Mouse (Mus musculus) heart, embryonic 16.5 days (tissue): Measurements from ENCODE around the gene Tut1. TPM values are rescaled to one million over a fixed set of nuclear protein-coding genes. Genes with fewer than 3 reads are reported as not detected.

Experiments used
- ATAC-seq: fragments of 200-750 bp; cut with Nextera tagmentation; replicated peaks from 2 replicates; pipeline ENCODE4 v1.8.0; 2017; ENCODE audit warnings: moderate number of reproducible peaks; ENCODE audit not compliant: insufficient read depth, low FRiP score; ENCODE audit errors: extremely low read depth
- H3K27ac ChIP-seq: fragments of 300-500 bp; sonication (generic); 2 replicates; pipeline ENCODE4 v1.5.1; 2014; ENCODE audit warnings: mild to moderate bottlenecking, low read length, control low read depth, moderate library complexity
- H3K27me3 ChIP-seq: fragments of 300-500 bp; sonication (generic); 2 replicates; pipeline ENCODE4 v1.6.1; 2014; ENCODE audit warnings: low read length, mixed read lengths; ENCODE audit not compliant: control insufficient read depth, insufficient read depth
- H3K36me3 ChIP-seq: fragments of 300-500 bp; sonication (generic); 2 replicates; pipeline ENCODE4 v1.6.1; 2014; ENCODE audit not compliant: control insufficient read depth, insufficient read depth
- H3K4me1 ChIP-seq: fragments of 300-500 bp; sonication (generic); 2 replicates; pipeline ENCODE4 v1.6.1; 2014; ENCODE audit warnings: low read length, mixed read lengths; ENCODE audit not compliant: control insufficient read depth, insufficient read depth
- H3K4me2 ChIP-seq: fragments of 300-500 bp; sonication (generic); 2 replicates; pipeline ENCODE4 v1.6.1; 2014; ENCODE audit warnings: low read depth, mild to moderate bottlenecking, control low read depth, low read length
- H3K4me3 ChIP-seq: fragments of 300-500 bp; sonication (generic); 2 replicates; pipeline ENCODE4 v1.5.1; 2014; ENCODE audit warnings: mild to moderate bottlenecking, control low read depth, low read length
- H3K9ac ChIP-seq: fragments of 300-500 bp; sonication (generic); 2 replicates; pipeline ENCODE4 v1.6.1; 2014; ENCODE audit warnings: low read length, control low read depth
- H3K9me3 ChIP-seq: fragments of 300-500 bp; sonication (generic); replicated peaks from 2 replicates; pipeline ENCODE4 v1.6.1; 2016; ENCODE audit warnings: low read length; ENCODE audit not compliant: control insufficient read depth
- WGBS: fragments of 180-500 bp; shearing (Covaris S2); extraction: QIAGEN DNeasy Blood & Tissue Kit; methylation state at CpG from one replicate; pipeline ENCODE4 v1.1.7; 2014; 5-methylcytosine and 5-hydroxymethylcytosine counted together
- polyA plus RNA-seq: library from polyadenylated mRNA; unstranded; fragments of >200 nt; fragmentation: Nextera tagmentation; extraction: Ambion mirVana; gene quantifications from 2 replicates; pipeline ENCODE4 v1.2.1, GENCODE M21; 2015

Gene Tut1
- polyA plus RNA-seq, 1 experiment from 2014 or later = 18.4 TPM

DNA sequence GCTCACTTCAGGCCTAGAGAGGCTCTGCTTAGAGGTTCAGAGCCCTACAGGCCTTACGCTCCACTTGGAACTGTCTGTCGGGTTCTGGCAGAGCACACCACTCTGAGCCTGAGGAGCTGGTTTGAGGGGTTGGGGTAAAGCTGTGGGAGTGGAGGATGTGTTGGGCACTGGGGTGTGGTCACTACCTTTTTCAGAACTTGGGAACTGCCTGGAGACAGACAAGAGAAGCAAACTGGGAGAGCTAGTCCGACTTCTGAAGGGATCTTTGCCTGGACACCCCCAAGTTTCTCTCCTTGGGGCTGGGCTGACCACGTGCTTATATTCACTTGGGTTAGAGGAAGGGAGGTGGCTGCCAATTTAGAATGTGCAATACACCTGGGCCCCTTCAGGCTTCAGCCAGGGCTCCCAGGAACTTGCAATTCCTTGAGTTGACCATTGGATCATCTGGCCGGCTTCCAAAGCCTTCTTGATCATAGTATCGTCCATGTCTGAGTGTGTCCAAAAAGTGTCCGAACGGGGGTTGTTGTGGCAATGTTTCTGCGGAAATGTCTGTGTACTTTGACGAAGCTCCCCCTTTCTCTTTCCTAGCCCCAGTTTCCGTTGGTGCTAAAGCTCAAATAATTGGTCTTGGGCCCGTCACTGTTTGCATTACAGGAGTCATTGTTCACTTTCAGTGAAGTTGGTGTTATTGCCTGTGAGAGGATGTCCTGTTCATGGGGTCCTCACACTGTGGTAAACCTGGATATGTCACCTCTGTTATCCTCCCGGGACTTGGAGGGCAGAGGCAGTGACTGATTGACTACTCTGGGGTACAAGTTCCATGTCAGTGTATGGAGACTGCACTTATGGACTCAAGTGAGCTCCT, 38.5 kb downstream of the Tut1 start:
- ATAC-seq = no peak
- WGBS = 53% methylated on average over 13 of the region's 13 CpGs
- Histone ChIP-seq H3K36me3 (no peaks in the 10 kb centered on the region), H3K4me3 (peak overlapping the region; percentile 89), H3K27ac (peak overlapping the region; percentile 99), H3K9ac (peak overlapping the region; percentile 97), H3K4me2 (peak overlapping the region; percentile 82), H3K27me3 (no peaks in the 10 kb centered on the region), H3K4me1 (peaks cover 77% of the 10 kb centered on the region), H3K9me3 (no peaks in the 10 kb centered on the region)

DNA sequence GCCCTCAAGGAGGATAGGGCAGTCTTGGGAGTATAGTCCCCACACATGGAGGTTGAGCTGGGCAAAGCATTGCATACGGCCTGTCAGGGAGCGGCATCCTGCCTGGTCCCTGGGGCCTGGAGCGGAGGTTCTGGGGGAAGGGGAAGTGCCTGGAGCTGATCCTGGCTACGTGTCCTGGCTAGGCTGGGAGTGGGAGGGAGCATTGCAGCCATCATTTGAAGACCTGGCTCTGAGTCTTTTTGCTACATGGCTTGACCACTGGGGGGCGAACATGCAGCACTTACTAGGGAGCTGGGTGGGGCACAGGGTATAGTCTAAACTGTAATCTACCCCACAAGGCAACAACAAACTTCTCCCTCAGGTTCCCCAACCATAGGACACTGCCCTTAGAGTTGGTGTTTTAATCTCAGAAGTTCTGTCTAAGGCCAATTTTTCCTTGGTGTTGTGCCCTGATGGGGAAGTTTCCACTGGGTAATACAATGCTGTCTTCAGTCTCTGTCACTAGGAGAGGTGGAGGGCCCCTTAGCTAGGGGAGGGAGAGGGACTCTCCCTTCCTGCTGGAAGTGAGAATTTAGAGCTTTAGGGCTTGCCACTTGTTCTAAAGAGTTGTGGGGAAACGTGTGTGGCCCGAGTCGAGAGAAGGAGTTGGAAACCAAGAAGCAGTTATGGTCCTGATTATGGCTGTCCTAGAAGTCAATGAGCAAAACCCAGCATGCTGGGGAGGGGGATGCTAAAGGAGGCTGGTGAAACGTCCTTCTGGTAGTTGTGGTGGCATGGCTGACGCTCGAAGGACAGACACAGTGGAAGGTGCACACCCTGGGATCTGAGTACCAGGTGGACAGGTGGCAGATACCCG, 39.4 kb downstream of the Tut1 start:
- peaks cover 77% of the 10 kb centered on the region for H3K4me1 ChIP-seq
- no peaks in the 10 kb centered on the region for H3K36me3 ChIP-seq
- H3K27me3 ChIP-seq = no peaks in the 10 kb centered on the region
- H3K9ac ChIP-seq = peak overlapping the region; percentile 97
- 31% methylated on average over 12 of the region's 12 CpGs for WGBS
- H3K27ac ChIP-seq = peak overlapping the region; percentile 99
- peak overlapping the region; percentile 89 for H3K4me3 ChIP-seq
- peak overlapping the region; percentile 82 for H3K4me2 ChIP-seq
- ATAC-seq = peak; percentile 21
- no peaks in the 10 kb centered on the region for H3K9me3 ChIP-seq

DNA sequence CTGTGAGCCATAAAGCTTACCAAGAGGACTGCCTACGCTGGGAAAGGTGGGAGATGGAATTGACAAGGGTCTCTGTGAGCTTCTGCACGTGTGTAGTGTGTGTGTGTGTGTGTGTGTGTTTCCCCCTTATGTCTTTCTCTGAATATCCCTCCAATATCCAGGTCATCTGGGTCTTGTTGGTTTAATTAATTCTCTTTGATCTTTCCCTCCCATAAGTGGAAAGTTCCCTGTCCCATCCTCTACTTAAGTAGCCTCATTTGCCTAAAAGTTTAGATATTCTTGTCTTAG, 39.9 kb downstream of the Tut1 start:
- Histone ChIP-seq H3K4me3 (peak overlapping the region; percentile 20; the same call in 1 of the 2 replicates), H3K27ac (peak overlapping the region; percentile 99), H3K9me3 (no peaks in the 10 kb centered on the region), H3K36me3 (no peaks in the 10 kb centered on the region), H3K27me3 (no peaks in the 10 kb centered on the region), H3K4me1 (peaks cover 77% of the 10 kb centered on the region), H3K9ac (peak overlapping the region; percentile 51), H3K4me2 (peak overlapping the region; percentile 82)
- ATAC-seq = no peak
- 65% methylated on average over 2 of the region's 2 CpGs for WGBS

DNA sequence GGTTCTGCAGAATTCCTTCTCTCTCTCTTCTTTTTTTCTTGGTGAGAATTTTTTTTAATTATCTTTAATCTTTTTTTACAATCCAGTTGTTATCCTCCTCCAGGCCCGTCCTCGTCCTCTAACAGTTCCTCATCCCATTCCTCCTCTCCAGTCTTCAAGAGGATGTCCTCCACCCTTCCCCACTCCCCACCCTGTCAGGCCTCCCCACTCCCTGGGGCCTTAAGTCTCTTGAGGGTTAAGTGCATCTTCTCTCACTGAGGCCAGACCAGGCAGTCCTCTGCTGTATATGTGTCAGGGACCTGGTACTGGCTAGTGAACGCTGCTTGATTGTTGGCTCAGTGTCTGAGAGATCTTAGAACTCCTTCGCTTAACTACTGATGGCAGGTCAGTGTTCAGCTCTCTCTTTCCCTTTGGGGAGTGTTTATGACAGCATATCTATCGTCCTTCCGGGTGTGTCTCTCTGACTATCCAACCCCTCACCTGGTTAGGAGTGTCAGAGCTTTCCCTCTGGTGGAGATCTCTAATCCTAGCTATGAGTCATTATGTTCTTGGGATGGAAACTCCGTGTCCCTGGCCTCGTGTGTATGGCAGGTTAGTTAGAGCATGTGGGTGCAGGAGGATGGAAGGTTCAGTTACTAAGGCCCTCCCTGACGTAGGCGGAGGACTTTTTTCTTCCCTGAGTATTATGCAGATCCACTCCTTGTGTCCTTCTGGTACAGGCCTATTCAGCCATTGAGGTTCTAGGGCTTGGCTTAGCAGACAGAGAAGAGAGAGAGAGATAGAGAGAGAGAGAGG, 41.4 kb downstream of the Tut1 start:
- 0 out of 2 replicates have a peak overlapping the region, but pooled peaks have one; percentile 16 for H3K9ac ChIP-seq
- 70% methylated on average over 10 of the region's 10 CpGs for WGBS
- H3K27me3 ChIP-seq = no peaks in the 10 kb centered on the region
- H3K36me3 ChIP-seq = peaks cover 4% of the 10 kb centered on the region; the same call in 1 of the 2 replicates
- no peak overlapping the region for H3K4me2 ChIP-seq
- H3K4me1 ChIP-seq = peaks cover 81% of the 10 kb centered on the region
- ATAC-seq = no peak
- no peak overlapping the region for H3K27ac ChIP-seq
- no peak overlapping the region for H3K4me3 ChIP-seq
- H3K9me3 ChIP-seq = no peaks in the 10 kb centered on the region

DNA sequence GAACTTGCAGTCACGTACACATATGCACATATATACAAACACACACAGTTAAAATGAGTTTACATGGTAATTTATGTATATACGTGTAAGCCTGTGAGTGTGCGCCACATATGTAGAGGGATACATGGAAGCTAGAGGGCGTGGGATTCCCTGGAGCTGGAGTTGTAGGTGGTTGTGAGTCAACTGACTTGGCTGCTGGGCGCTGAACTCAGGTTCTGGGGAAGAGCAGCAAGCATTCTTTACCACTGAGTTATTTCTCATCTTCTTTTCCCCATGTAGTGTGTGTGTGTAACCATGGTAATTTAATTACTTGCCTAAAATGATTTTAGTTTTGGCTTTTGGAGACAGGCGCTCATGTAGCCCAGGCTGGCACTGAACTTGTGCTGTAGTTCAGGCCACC, 43.0 kb downstream of the Tut1 start:
- WGBS = 90% methylated on average over 6 of the region's 6 CpGs
- 0 out of 2 replicates have a peak overlapping the region, but pooled peaks have one; percentile 9 for H3K27ac ChIP-seq
- no peak overlapping the region for H3K9ac ChIP-seq
- no peaks in the 10 kb centered on the region for H3K9me3 ChIP-seq
- no peaks in the 10 kb centered on the region for H3K27me3 ChIP-seq
- peaks cover 18% of the 10 kb centered on the region for H3K36me3 ChIP-seq
- ATAC-seq = no peak
- peaks cover 72% of the 10 kb centered on the region for H3K4me1 ChIP-seq
- no peak overlapping the region for H3K4me3 ChIP-seq
- no peak overlapping the region for H3K4me2 ChIP-seq

DNA sequence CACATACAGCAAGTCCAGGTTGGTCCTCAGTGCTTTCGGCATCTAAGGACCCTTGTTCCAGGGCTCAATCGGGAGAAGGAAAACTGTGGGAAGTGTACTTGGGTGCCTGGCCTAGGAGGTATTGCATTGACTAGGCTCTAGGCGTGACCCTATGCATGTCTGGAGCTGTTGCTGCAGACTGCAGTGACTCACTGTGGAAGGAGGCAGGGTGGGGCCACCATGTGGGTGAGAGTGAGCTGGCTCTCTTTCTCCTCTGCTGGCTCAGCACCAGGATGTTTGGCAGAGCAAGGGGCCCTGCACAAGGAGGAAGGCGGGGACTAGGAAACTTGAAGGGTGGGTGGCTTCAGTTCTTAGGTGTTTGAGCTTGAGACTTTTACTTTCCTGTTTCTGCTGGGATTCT, 43.9 kb downstream of the Tut1 start:
- 26% methylated on average over 4 of the region's 4 CpGs for WGBS
- Histone ChIP-seq H3K9ac (peak overlapping the region; percentile 51), H3K27me3 (no peaks in the 10 kb centered on the region), H3K4me2 (peak overlapping the region; percentile 53), H3K9me3 (no peaks in the 10 kb centered on the region), H3K27ac (peak overlapping the region; percentile 83), H3K4me1 (peaks cover 62% of the 10 kb centered on the region), H3K4me3 (no peak overlapping the region), H3K36me3 (peaks cover 27% of the 10 kb centered on the region)
- peak; percentile 88 for ATAC-seq

DNA sequence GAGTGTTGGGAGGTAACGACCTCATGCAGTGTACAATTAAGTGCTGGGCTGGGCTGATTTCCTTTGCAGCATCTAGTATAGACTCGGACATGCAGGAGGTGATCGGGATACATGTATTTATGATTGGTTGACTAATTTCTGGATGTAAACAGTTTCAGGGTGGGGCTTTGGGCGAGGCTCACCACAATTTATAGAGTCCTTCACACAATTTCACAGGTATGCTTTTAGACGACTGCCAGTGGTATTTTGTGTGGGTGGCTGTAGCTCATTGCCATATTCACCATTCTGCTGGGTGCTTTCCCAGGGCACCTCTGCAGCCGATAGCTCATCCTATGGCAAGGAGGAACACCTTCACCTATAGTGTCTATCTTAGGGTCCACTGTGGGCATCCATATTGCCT, 44.9 kb downstream of the Tut1 start:
- H3K9ac ChIP-seq = no peak overlapping the region
- no peak overlapping the region for H3K4me2 ChIP-seq
- H3K4me3 ChIP-seq = no peak overlapping the region
- no peaks in the 10 kb centered on the region for H3K9me3 ChIP-seq
- H3K36me3 ChIP-seq = peaks cover 37% of the 10 kb centered on the region
- peaks cover 53% of the 10 kb centered on the region for H3K4me1 ChIP-seq
- no peak for ATAC-seq
- no peaks in the 10 kb centered on the region for H3K27me3 ChIP-seq
- no peak overlapping the region; the same call in 1 of the 2 replicates for H3K27ac ChIP-seq
- whole genome bisulfite sequencing = 80% methylated on average over 6 of the region's 6 CpGs

DNA sequence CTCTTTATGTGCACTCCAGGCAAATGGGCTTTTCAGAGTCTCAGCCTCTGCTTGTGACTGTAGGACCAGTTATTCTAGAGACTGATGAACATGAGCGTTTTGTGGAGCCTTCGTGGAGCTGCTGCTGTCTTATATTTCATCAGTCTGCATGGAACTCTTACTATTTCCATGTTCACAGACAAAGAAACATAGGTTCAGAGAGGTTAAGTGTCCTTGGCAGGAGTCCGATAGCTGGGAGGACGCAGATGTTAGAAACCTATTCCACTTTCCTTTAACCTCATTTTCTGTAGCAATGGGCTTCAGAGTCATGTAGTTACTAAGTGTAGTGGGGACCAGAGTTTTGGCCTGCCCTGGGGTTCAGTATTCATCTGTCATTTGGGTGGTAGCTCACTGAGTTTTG, 45.6 kb downstream of the Tut1 start:
- no peak overlapping the region for H3K27ac ChIP-seq
- no peak overlapping the region for H3K4me3 ChIP-seq
- no peaks in the 10 kb centered on the region for H3K27me3 ChIP-seq
- H3K4me1 ChIP-seq = peaks cover 46% of the 10 kb centered on the region
- no peak overlapping the region for H3K4me2 ChIP-seq
- ATAC-seq = no peak
- no peaks in the 10 kb centered on the region for H3K9me3 ChIP-seq
- H3K36me3 ChIP-seq = peaks cover 43% of the 10 kb centered on the region
- no peak overlapping the region for H3K9ac ChIP-seq
- 78% methylated on average over 4 of the region's 4 CpGs for WGBS
